Mouse (Mus musculus) gastrocnemius, postnatal 25 days (tissue): ENCODE results near the gene Itpa. TPM values are rescaled to one million over a fixed set of nuclear protein-coding genes. Genes with fewer than 3 reads are reported as not detected.

Experiments used
- DNase-seq: peaks from one replicate; pipeline ENCODE4 v3.0.0; 2022
- total RNA-seq, 2 experiments: library from RNA; stranded (reverse); gene quantifications; 1 replicate in 1 of 2; 2 replicates in 1 of 2; pipeline ENCODE4 v1.2.3; 2021

Itpa gene
- total RNA-seq, 2 experiments from 2014 or later, result 11.9 to 13.3 TPM

- DNase-seq, result no peak
These were observed 11.6 kb upstream of the Itpa start for GRCm38 (mm10) chr2:130655660-130656339.

GRCm38 (mm10) chr2:130656536-130656935 lies 10.9 kb upstream of the Itpa start:
- no peak for DNase-seq

DNA sequence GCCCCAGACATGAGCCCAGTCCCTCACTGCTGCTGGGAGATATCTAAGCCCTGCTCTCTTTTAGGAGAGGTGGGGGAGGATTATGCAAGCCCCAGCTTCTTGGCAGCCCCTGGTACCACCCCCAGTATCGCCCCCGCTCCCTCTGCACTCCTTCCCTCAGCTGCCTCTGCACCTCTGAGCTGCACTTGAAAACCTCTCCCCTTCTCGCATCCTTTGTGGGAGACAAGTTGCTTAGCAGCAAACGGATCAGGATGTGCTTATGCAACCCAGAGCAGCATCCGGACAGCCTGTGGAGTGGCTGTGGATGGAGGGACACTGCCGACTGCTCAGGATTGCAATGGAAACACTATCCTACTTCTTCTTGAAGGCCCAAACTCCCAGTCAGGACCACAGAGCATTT lies 9.9 kb upstream of the Itpa start:
- no peak for DNase-seq

- DNase-seq, result no peak
These were observed 8.9 kb upstream of the Itpa start for GRCm38 (mm10) chr2:130658530-130658929.

DNA sequence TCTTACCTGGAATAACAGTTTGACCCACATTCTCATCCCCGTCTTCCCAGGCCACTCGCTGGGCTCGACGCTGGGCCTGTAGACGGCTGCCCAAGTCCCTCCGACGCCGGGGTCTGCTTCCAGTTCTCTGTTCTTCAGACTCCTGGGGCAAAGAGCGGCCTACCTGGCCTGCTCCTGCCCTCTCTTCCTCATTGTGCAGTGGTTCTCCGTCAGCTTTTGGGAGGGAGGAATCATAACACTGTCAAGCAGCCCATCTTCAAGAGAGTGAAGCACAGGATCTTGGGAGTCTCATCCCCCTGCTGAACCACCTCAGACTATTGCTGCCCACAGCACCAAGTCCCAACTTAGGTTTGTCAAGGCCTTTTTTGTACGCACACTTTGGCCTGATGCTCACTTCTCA lies 4.1 kb upstream of the Itpa start:
- DNase-seq, result no peak

- DNase-seq, result peak; percentile 92
These were observed 3.2 kb upstream of the Itpa start, which contains the start of gene Ddrgk1 for GRCm38 (mm10) chr2:130664102-130664701. Gene Ddrgk1 (minus strand): TSS chr2:130664659.

DNA sequence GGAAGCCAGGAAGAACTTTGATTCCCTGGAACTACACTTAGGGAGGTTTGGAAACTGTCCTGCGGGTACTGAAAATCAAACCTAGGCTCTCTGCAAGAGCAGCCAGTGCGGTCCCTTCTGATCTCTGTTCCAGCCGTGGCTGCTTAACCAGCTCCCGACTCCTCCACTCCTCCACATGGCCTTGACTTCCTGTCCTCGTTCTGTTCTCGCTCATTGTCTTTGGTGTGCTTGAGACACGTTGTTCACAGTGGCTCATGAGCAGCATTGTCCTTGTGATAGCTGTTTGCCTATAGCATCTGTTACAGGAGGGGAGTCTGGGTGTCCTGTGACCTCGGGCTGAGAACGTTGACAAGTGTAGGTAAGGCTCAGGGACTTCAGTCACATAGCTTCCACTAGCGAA lies 9.8 kb downstream of the Itpa start:
- DNase-seq, result no peak

DNA sequence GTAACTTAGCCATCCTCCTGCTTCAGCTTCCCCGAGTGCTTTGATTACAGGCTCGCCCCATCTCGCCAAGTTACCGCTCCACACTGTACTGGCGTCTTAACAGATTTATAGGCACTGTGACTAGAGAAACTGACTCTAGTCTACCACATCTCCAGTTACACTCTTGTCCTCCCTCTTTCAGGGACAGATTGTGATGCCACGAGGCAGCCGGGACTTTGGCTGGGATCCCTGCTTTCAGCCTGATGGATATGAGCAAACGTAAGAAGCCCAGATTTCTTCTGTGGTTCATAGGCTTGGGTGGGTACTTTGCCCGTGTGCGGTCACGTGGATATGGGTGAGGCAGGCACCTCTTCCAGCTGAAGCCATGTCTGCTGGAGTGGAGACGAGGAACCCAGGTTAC lies 11.7 kb downstream of the Itpa start:
- no peak for DNase-seq

GRCm38 (mm10) chr2:130679899-130680298 lies 12.5 kb downstream of the Itpa start:
- no peak for DNase-seq

GRCm38 (mm10) chr2:130681531-130681930 lies 14.1 kb downstream of the Itpa start:
- DNase-seq, result no peak

DNA sequence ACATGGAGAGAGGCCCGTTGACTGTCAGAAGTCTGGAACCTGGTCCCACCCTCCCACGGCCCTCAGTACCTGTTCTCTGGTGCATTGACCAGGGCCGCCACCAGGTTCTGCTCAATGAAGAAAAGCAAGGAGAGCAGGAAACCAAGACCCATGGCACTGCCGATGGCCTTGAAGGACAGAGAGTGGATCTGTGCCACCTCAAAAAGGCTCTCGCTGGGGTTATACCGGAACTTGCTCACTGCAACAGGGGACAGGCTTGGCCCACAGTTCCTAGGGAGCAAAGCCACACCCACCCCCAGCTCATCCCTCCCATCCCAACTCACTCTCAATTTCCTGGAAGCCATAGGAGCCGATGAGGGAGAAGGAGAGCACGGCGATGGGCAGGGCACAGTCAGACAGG lies 18.0 kb downstream of the Itpa start:
- no peak for DNase-seq

DNA sequence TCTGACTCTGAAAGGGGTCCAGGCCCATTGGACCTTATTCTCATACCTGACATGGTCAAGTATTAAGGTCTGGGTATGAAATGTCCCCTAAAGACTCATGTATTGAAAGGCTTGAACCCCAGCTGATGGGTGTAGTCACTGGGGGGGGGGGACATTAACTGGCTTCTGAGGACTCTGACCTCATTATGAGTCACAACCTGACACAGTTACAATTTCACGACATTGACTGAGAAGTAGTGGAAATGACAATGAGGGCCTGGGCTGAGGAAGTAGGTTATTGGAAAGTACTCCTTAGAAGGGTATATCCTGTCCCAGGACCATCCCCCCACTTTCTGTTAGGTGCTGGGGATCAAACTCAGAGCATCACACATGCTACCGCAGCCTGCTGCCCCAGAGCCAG lies 21.6 kb downstream of the Itpa start:
- no peak for DNase-seq

GRCm38 (mm10) chr2:130693563-130693962 lies 26.2 kb downstream of the Itpa start:
- DNase-seq, result no peak

DNA sequence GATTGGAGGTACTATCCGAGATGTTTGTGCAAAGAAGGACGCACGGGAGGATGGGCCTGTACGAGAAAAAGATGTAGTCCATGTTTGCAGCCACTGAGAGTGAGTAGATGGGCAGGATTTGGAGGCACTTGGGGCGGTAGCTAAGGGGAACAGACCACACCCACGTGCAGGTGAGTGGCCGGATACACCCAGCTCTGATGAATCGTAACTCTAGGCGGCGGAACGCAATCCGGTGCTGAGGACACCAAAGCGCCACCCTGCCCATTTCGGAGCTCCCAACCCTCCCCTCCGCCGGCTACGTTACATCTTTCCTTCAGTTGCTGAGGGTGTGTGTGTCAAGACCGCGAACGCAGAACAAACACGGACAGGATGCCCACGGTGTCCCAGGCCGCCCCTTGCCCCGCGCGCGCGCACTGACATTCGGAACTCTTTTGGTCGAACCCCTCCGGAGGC lies 29.3 kb downstream of the Itpa start:
- DNase-seq, result no peak

DNA sequence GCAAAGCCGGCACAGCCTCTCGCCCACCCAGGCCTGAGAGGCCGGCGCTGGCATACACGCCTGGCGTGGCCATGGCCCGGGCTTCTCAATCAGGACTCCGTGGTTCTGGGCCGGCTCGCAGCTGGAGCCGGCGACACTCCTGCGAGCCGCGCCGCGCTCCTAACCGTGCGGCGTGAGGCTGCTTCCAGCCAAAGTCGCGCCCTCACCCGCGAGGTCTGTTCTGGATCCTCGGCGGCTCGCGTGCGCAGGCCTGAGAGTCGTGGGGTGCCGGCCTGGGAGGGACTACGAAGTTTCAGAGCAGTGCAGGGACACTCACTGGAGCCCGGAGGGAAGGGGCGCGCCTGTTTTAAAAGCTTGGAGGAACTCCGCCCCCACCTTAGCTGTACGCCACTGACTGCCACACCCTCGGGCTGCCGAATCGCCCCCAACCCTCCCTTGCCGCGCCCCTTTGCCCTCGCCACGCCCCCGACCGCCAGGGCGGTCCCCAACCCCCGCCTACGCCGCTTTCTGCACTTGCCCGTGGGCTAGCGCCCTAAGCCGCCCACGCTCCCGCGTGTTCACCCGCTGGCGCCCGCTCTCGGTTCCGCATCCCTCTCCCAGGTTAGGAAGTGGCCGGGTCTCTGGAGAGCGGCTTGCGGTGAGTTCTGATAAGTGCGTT lies 29.9 kb downstream of the Itpa start, which contains the start of gene Slc4a11:
Gene Slc4a11 (minus strand): TSS at position 367 of the 658 bp plus-strand sequence.
- DNase-seq, result peak; percentile 46

GRCm38 (mm10) chr2:130697821-130698266 lies 30.4 kb downstream of the Itpa start:
- DNase-seq, result no peak

DNA sequence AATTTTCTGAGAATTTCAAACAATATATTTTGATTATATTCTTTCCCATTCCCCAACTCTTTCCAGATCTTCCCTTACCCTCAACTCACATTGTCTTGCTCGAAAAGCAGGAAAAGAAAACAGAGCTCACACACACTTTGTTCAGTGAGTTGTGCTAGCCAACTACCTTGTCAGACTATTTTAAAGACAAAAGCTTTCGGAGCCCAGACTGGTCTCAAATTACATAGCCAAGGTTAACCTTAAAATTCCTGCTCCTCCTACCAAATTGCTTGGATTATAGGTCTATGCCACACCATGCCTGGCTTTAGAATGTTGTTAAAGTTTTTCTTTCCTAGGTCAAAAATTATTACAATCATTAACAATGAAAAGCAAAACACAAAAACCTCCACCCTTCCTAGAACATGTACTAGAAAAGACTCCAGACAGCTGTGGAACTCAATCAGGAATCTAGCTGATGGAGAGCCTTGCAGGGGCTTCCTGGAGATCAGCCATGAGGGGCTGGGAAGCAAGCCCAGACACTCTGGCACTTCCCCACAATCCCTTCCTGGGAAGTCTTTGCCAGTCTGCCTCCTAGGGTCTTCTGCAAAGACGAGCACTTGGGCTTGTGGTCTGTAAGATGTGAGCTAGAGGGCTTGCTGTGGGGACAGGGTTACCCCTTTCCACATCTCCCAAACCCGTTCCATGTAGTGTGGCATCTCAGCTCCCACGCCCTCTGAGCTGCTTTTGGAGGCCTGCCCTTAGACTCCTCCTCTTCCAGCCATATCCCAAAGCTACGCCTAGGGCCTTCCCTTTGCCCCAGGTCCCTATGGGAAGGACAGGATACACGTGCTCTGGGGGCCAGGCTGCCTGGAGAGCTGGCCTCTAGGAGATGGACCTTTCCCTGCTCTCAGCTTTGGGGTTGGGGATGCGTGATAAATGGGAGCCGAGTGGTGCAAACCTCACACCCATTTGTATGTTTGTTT lies 36.9 kb downstream of the Itpa start:
- DNase-seq, result no peak

DNA sequence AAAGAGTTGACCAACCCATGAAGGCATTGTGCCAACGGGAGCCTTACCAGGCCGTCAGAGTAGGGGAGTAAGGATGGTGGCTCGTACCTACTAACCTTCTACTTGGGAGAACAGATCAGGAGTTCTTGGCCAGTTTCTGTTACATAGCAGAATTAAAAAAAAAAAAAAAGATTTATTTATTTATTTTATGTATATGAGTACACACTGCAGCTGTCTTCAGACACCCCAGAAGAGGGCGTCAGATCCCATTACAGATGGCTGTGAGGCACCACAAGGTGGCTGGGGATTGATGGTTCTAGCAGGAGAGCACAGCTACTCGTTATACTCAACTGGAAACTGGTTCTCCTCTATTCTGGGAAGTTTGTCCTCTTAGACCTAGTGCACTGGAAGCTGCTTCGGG lies 37.8 kb downstream of the Itpa start:
- no peak for DNase-seq

- DNase-seq, result no peak
These were observed 39.2 kb downstream of the Itpa start for GRCm38 (mm10) chr2:130706602-130707001.

GRCm38 (mm10) chr2:130707057-130707456 lies 39.6 kb downstream of the Itpa start:
- DNase-seq, result no peak

GRCm38 (mm10) chr2:130717951-130718350 lies 50.5 kb downstream of the Itpa start:
- DNase-seq, result no peak

GRCm38 (mm10) chr2:130724369-130724768 lies 57.0 kb downstream of the Itpa start:
- no peak for DNase-seq
